Mouse (Mus musculus) hindbrain, embryonic 16.5 days (tissue): ENCODE results near the gene Irx3. TPM values are rescaled to one million over a fixed set of nuclear protein-coding genes. Genes with fewer than 3 reads are reported as not detected.

Experiments used
- ATAC-seq: fragments of 200-750 bp; cut with Nextera tagmentation; 2 replicates; pipeline ENCODE4 v1.8.0; 2017; ENCODE audit warnings: moderate TSS enrichment, moderate library complexity
- H3K27ac ChIP-seq: fragments of 300-500 bp; sonication (generic); 2 replicates; pipeline ENCODE4 v1.5.1; 2014; ENCODE audit warnings: low read depth, mild to moderate bottlenecking, control low read depth, low read length, moderate library complexity
- H3K27me3 ChIP-seq: fragments of 300-500 bp; sonication (generic); replicated peaks from 2 replicates; pipeline ENCODE4 v1.6.1; 2014; ENCODE audit warnings: low read length; ENCODE audit not compliant: control insufficient read depth, insufficient read depth
- H3K36me3 ChIP-seq: fragments of 300-500 bp; sonication (generic); 2 replicates; pipeline ENCODE4 v1.6.1; 2014; ENCODE audit warnings: mild to moderate bottlenecking, low read length, moderate library complexity, mixed read lengths; ENCODE audit not compliant: control insufficient read depth, insufficient read depth
- H3K4me1 ChIP-seq: fragments of 300-500 bp; sonication (generic); 2 replicates; pipeline ENCODE4 v1.6.1; 2014; ENCODE audit warnings: low read depth, low read length; ENCODE audit not compliant: control insufficient read depth, insufficient read depth
- H3K4me2 ChIP-seq: fragments of 300-500 bp; sonication (generic); 2 replicates; pipeline ENCODE4 v1.6.1; 2014; ENCODE audit warnings: mild to moderate bottlenecking, low read length, control low read depth, moderate library complexity
- H3K4me3 ChIP-seq: fragments of 300-500 bp; sonication (generic); 2 replicates; pipeline ENCODE4 v1.5.1; 2014; ENCODE audit warnings: mild to moderate bottlenecking, low read length, control low read depth, moderate library complexity
- H3K9ac ChIP-seq: fragments of 300-500 bp; sonication (generic); 2 replicates; pipeline ENCODE4 v1.6.1; 2014; ENCODE audit warnings: low read depth, mild to moderate bottlenecking, control low read depth, low read length, moderate library complexity
- H3K9me3 ChIP-seq: fragments of 300-500 bp; sonication (generic); 2 replicates; pipeline ENCODE4 v1.6.1; 2014; ENCODE audit warnings: mild to moderate bottlenecking, low read length, moderate library complexity; ENCODE audit not compliant: control insufficient read depth
- WGBS: fragments of 180-500 bp; shearing (Covaris S2); extraction: QIAGEN DNeasy Blood & Tissue Kit; methylation state at CpG from one replicate; pipeline ENCODE4 v1.1.7; 2014; 5-methylcytosine and 5-hydroxymethylcytosine counted together
- polyA plus RNA-seq: library from polyadenylated mRNA; unstranded; fragments of >200 nt; fragmentation: Nextera tagmentation; extraction: Ambion mirVana; gene quantifications from 2 replicates; pipeline ENCODE4 v1.2.1, GENCODE M21; 2015

Gene Irx3
- polyA plus RNA-seq, 1 experiment from 2014 or later, result 9.0 TPM

DNA sequence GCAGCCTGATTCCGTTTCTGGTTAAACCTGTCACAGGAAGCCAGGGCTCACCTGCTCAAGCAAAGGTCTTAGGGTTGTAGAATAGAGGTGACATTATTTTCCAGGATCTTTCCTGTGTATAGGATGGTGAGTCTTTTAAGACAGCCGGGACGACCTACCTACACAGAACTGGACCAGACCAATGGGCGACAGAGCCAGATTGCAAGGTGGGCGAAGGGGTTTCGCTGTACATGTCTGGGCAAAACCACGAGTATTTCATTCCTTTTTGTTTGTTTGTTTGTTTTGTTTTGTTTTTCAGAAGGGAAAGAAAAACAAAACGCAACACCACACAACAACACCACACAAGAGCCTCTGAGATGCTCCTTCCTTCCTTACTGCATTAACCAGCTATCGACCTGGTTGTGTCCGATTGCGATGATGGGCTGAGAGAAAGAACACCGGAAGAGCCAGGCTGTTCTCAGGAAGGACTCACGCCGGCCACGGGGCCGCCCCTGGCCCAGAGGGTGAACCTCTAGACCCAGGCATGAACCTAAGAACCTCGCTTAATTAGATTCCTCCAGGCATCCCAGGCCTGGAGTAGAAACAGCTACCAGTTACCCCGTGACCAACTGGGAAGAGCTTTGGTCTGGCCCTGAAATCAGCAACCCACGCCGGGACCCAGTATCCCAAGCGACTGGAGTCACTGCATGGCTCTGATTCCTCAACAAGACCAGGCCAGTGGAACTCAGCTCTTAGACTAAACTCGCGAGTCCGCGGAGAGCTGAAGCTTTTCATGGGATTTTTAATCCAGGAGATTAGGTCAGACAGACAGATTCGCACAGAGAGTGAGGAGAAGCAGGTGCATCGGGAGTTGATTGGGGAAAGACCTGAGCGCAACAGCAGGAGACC is 1.9 kb upstream of the Irx3 start:
- H3K9me3 ChIP-seq, result no peaks in the 10 kb centered on the region
- H3K4me3 ChIP-seq, result no peak overlapping the region
- WGBS, result 22% methylated on average over 28 of the region's 28 CpGs
- no peak overlapping the region; the same call in 1 of the 2 replicates for H3K9ac ChIP-seq
- H3K27me3 ChIP-seq, result peaks cover 19% of the 10 kb centered on the region
- no peaks in the 10 kb centered on the region for H3K36me3 ChIP-seq
- H3K4me1 ChIP-seq, result peaks cover 40% of the 10 kb centered on the region
- H3K4me2 ChIP-seq, result peak overlapping the region; percentile 42
- no peak overlapping the region; the same call in 1 of the 2 replicates for H3K27ac ChIP-seq
- ATAC-seq, result no peak

DNA sequence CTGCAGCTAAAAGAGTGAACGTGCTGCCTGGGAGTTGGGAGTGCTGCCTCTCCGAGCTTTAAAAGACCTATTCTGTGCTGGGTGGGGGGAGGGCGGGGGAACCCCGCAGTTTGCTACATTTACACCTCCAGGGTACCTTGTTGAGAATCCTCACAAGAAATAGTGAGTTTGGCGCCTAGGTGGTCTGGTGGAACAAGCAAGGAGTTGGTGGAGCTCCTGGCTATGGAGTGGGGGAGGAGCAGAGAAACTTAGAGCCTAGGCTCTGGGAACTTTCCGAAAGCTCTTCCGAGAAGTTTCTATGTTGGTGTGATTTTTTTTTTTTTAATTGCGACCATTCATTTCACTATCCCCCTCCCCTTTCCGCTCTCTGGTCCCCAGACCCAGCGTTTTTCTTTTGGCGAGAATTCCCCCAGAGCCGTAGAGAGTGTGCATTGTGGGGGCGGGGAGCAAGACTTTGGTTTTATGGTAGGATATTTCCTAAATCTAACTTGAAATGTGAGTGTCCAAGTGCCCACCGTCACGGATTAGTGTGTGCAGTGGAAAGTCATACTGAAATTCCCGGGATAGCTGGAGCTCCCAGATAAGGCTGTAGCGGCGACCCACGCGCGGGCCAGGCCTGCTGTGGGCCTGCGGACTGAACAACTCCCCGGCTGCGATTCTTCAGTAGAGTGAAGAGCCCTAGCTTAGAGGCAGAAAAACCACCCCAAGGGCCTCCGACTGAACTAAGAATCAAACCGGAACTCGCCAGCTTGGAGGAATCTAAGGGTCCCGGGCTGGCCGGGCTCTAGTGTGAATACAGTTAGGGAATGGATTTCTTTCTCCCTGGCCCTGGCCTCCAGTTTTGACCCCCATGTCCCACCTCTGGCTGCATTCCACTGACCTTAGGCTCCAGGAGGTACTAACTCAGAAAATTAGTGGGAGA is 795 bp upstream of the Irx3 start:
- no peaks in the 10 kb centered on the region for H3K9me3 ChIP-seq
- peak overlapping the region; percentile 78 for H3K9ac ChIP-seq
- H3K36me3 ChIP-seq, result no peaks in the 10 kb centered on the region
- peaks cover 16% of the 10 kb centered on the region for H3K27me3 ChIP-seq
- peak overlapping the region; percentile 88 for H3K4me2 ChIP-seq
- ATAC-seq, result no peak
- H3K4me3 ChIP-seq, result peak overlapping the region; percentile 64
- peak overlapping the region; percentile 50; the same call in 1 of the 2 replicates for H3K27ac ChIP-seq
- 8% methylated on average over 29 of the region's 29 CpGs for WGBS
- H3K4me1 ChIP-seq, result peaks cover 44% of the 10 kb centered on the region

DNA sequence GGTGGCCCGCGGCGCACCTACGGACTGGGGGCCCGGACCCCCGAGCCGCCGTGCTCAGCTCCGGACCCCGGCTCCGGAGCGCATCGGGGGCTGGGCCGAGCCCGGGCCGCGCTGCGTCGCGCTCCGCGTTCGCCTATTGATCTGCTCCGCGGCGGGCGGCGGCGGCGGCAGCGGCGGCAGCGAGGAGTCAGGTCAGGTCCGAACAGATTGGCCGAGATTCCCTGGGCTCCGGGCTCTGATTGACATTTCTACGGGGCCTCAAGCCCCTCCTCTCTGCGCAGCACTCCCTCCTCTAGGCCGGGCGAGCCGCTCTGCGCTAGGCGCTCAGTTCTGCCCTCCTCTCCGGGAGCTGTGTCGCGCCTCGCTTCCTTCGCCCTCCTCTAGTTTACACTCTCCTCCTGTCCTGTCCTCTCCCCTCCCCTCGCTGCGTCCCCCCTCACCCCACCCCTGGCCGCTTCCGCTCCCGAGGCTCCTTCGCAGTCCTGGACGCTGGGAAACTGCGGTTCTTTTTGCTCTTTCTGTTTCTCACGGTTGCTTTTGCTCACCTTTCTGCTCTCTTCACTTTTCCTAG is 541 bp downstream of the Irx3 start:
- Histone ChIP-seq H3K36me3 (no peaks in the 10 kb centered on the region), H3K9ac (peak overlapping the region; percentile 78), H3K27me3 (peaks cover 25% of the 10 kb centered on the region), H3K27ac (peak overlapping the region; percentile 87), H3K9me3 (no peaks in the 10 kb centered on the region), H3K4me1 (peaks cover 40% of the 10 kb centered on the region), H3K4me2 (peak overlapping the region; percentile 88), H3K4me3 (peak overlapping the region; percentile 64)
- under 1% methylated on average over 40 of the region's 57 CpGs for WGBS
- ATAC-seq, result peak; percentile 87

DNA sequence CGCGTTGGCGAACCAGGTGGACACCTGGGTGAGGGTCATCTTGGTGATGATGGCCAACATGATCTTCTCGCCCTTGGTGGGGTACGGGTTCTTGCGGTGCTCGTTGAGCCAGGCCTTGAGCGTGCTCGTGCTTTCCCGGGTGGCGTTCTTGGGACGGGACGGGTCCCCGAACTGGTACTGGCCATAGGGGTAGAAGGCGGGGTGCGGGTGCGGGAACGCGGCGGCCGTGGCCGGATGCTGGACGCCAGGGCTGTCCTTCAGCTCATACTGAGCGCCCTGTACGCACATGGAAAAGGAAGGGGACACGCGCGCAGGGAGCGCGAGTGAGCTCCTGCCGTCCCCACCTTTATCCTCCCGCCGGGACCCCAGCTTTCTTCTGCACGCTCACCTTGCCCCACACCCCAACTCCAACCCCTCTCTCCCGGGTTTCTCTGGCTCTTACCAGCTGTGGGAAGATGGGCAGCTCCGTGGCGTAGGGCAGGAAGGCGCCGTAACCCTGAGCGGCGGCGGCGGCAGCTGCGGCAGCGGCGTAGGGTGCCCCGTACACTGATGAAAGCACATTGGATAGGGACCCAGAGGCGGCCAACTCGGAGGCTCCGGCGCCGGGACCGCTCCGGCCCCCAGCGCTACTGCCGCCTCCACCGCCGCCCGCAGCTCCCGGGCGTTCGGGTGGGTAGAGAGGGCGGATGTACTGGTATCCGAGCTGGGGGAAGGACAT is 1.2 kb downstream of the Irx3 start:
- H3K4me2 ChIP-seq, result peak overlapping the region; percentile 88
- H3K27ac ChIP-seq, result peak overlapping the region; percentile 87
- under 1% methylated on average over 44 of the region's 64 CpGs for WGBS
- ATAC-seq, result no peak
- peak overlapping the region; percentile 78 for H3K9ac ChIP-seq
- peaks cover 40% of the 10 kb centered on the region for H3K4me1 ChIP-seq
- H3K27me3 ChIP-seq, result peaks cover 27% of the 10 kb centered on the region
- H3K9me3 ChIP-seq, result no peaks in the 10 kb centered on the region
- peak overlapping the region; percentile 64 for H3K4me3 ChIP-seq
- H3K36me3 ChIP-seq, result no peaks in the 10 kb centered on the region

DNA sequence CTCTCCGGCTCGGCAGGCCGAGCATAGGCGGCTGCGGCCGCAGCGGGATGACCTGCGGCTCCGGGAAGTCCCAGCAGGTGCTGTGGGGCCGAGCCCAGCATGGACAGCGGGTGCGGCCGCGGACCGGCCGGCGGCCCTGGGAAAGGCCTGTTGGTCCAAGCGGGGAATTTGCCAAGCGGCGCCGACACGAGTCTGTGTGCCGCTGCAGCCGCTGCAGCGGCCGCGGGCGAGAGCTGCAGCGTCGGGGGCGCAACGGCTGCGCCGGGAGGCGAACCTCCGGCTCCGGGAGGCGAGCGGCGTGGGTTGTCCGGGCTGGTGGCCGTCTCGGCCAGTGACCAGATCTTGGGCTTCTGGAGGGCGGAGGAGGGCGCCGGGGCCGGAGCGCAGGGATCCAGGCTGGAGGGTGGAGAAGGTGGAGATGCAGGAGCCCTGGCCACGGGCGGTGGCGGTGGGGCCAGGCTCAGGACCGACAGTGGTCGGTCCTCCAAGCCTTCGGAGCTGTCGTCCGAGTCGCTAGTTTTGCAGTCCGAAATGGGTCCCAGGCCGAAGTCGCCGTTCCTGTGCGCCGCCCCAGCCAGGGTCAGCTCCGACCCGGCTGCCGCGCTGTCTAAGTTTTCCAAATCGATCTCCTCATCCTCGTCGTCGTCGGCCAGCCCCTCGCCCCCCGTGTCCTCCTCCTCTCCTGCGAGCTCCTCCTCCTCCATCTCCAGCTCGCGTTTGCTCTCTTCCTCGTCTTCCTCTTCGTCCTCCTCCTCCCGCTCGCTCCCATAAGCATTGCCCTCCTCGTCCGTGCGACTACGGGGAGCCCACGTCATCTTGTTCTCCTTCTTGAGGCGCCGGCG is 2.0 kb downstream of the Irx3 start:
- peaks cover 34% of the 10 kb centered on the region for H3K4me1 ChIP-seq
- no peaks in the 10 kb centered on the region for H3K36me3 ChIP-seq
- peak overlapping the region; percentile 64 for H3K4me3 ChIP-seq
- WGBS, result under 1% methylated on average over 88 of the region's 89 CpGs
- no peaks in the 10 kb centered on the region for H3K9me3 ChIP-seq
- H3K27me3 ChIP-seq, result peaks cover 25% of the 10 kb centered on the region
- H3K9ac ChIP-seq, result peak overlapping the region; percentile 78
- no peak for ATAC-seq
- peak overlapping the region; percentile 88 for H3K4me2 ChIP-seq
- peak overlapping the region; percentile 87 for H3K27ac ChIP-seq

DNA sequence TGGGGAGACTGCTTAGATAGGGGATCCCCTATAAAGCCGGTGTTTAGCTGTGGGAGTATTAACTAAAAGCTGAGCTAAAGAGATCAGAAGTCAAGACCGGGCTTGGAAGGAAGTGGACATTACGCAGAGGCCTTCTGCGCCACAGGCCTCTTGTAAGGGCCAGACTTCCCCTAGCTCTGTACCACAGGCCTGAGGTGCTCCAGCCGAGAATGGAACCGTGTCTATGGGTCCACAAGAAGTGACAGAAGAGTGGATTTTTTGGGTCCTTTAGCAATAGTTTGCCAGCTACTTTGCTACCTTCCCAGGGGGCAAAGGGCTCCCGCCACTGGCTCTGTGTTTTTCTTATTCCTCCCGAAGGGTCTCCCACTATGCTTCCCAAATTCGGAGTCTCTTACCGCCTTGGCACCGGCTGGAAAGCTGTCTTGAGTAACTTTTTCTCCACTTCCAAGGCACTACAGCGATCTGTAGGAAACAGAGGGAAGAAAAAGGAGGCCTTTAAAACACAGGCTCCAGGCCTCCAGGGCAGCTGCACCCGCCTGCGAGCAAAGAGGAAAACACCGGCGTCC is 2.8 kb downstream of the Irx3 start:
- H3K27ac ChIP-seq, result peak overlapping the region; percentile 87; the same call in 1 of the 2 replicates
- H3K4me3 ChIP-seq, result peak overlapping the region; percentile 64
- peak overlapping the region; percentile 88 for H3K4me2 ChIP-seq
- H3K9ac ChIP-seq, result peak overlapping the region; percentile 78
- WGBS, result 20% methylated on average over 16 of the region's 16 CpGs
- H3K4me1 ChIP-seq, result peaks cover 28% of the 10 kb centered on the region
- H3K36me3 ChIP-seq, result no peaks in the 10 kb centered on the region
- H3K27me3 ChIP-seq, result peaks cover 24% of the 10 kb centered on the region
- H3K9me3 ChIP-seq, result no peaks in the 10 kb centered on the region
- ATAC-seq, result no peak

DNA sequence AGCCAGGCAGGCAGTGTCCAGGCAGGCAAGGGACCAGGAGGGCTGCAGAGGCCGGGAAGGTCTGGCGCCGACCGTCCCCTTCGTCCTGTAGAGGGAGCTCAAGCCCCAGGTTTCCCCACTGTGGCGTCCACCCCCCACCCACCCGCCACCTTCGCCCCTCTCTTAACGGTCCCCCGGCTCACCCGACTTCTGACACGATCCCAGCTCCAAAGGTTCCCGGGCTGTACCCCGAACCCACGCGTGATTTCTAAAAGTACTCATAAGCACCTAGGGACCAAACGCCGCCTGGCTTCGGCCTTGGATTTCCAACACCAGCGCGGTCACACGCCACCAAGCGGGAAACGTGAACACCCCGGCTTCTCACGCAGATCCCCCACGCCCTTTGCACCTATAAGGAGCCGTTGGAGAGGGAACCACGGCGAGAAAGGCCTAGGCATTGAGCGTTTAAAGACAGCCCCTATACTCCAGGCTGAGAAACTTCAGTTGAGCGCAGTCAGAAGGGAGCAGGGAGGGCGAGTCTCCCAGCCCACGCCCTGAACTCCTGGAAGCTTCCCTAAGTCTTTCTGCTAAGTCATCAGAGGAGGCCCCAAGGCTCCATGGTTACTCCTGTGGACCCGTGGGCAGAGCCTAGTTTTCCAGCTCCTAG is 4.1 kb downstream of the Irx3 start:
- no peak for ATAC-seq
- H3K4me1 ChIP-seq, result peaks cover 25% of the 10 kb centered on the region

More for the DNA sequence above, 4.1 kb downstream of the Irx3 start:
- 0 out of 2 replicates have a peak overlapping the region, but pooled peaks have one; percentile 12 for H3K27ac ChIP-seq
- peak overlapping the region; percentile 48 for H3K9ac ChIP-seq
- 1% methylated on average over 35 of the region's 35 CpGs for WGBS
- peak overlapping the region; percentile 35 for H3K4me3 ChIP-seq
- H3K9me3 ChIP-seq, result no peaks in the 10 kb centered on the region
- peak overlapping the region; percentile 88 for H3K4me2 ChIP-seq
- H3K36me3 ChIP-seq, result no peaks in the 10 kb centered on the region
- H3K27me3 ChIP-seq, result peaks cover 15% of the 10 kb centered on the region
